Mouse (Mus musculus) liver, embryonic 14.5 days (tissue): Measurements from ENCODE around the gene Foxj2.

ENCODE experiments used
- CTCF ChIP-seq: IDR thresholded peaks from 2 replicates; pipeline ENCODE4 v1.5.1; 2016; ENCODE audit warnings: antibody characterized with exemption, low read depth, control low read depth
- EP300 ChIP-seq: IDR thresholded peaks from 2 replicates; pipeline ENCODE4 v1.6.1; 2016; ENCODE audit warnings: antibody characterized with exemption, low read depth

DNA sequence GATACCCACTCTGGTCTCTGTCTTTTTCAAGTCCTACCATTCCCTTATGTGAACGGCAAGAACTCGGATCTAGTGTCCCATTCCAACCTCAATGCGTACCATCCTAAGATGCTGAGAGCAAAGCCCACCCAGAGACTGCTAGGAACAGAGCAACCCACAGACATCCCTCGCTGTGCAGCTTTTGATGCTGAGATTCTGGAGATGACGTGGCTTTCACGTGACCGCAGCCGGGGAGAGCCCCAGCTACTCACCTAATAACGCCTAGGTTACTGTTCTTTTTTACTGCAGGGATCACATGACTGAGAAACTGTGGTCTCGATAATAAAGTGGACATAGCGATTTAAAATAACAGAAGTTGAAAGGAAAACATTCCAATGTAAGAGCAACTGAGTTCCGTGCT is 34.8 kb downstream of the Foxj2 start:
- TF ChIP-seq CTCF (no peak), EP300 (no peak)
